Mouse (Mus musculus) T-cell, adult 2 months (primary cell): ENCODE measurements at regions not wholly inside any gene's neighbourhood (a gene's known extent, or its start where the extent isn't known, plus 50 kb on each side); places are given as distances from the start of the nearest gene placed in this dataset.
A peak's percentile ranks its signal among the peaks of the same experiment; 100 is the strongest.

Source experiments
- DNase-seq: peaks from one replicate; pipeline ENCODE4 v3.0.0; 2022; ENCODE audit warnings: low spot score

GRCm38 (mm10) chr19:55688585-55688984 lies 53.0 kb upstream of the Tcf7l2 start:
- peak; percentile 22 for DNase-seq

DNA sequence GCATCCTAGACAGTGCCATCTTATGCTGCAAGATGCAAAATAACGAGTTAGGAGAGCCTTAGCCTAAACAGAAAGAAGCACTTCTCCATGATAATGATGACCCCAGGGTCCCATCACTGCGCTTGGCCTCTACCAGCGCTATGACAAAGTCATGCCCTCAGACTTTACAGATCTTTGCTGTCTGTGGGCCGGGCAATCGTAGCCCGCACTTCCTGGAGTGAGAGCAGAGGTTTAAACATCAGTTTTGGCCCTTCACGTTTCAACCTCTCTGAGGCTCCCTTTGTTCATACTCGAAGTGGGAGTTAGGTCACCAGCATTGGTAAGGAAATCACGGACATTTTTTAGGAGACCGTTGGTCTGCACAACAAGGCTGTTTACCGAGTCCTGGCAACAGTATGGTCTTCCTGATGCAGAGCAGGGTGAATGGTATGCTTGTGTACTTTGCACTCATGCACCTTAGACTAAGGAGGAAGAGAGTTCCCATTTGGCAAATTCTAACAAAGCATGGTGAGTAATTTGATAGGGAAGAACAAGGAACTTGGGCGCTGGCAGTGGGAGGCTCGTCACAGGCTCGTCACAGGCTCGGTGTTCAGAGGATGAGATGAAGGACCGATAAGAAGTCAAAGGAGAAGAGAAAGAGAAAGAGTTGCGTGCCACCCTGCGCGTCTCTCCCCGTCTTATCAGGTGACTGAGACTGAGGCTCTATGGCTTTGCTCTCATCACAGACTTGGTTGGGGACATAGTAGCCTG lies 52.2 kb upstream of the Tcf7l2 start:
- no peak for DNase-seq
